Mouse (Mus musculus) limb, embryonic 12.5 days (tissue): ENCODE data around the gene Raet1e. TPM values are rescaled to one million over a fixed set of nuclear protein-coding genes. Genes with fewer than 3 reads are reported as not detected.
A peak's percentile ranks its signal among the peaks of the same experiment; 100 is the strongest.
"Not testable (repeated sequence)": the region's sequence is repeated elsewhere in the genome, so short reads cannot be mapped to it uniquely, and the experiment has no call there.

Experiments
- ATAC-seq: fragments of 200-750 bp; cut with Nextera tagmentation; 2 replicates; pipeline ENCODE4 v1.8.0; 2017; ENCODE audit warnings: low read depth, moderate TSS enrichment; ENCODE audit not compliant: insufficient number of reproducible peaks, insufficient read depth, low FRiP score, low TSS enrichment
- H3K27ac ChIP-seq: fragments of 300-500 bp; sonication (generic); 2 replicates; pipeline ENCODE4 v1.5.1; 2016; ENCODE audit warnings: mild to moderate bottlenecking, moderate library complexity
- H3K27me3 ChIP-seq: fragments of 300-500 bp; sonication (generic); 2 replicates; pipeline ENCODE4 v1.6.1; 2016; ENCODE audit warnings: mild to moderate bottlenecking, moderate library complexity
- H3K36me3 ChIP-seq: fragments of 300-500 bp; sonication (generic); 2 replicates; pipeline ENCODE4 v1.6.1; 2016; ENCODE audit warnings: mild to moderate bottlenecking, moderate library complexity
- H3K4me1 ChIP-seq: fragments of 300-500 bp; sonication (generic); replicated peaks from 2 replicates; pipeline ENCODE4 v1.6.1; 2016
- H3K4me2 ChIP-seq: fragments of 300-500 bp; sonication (generic); 2 replicates; pipeline ENCODE4 v1.6.1; 2016; ENCODE audit warnings: mild to moderate bottlenecking, moderate library complexity
- H3K4me3 ChIP-seq: fragments of 300-500 bp; sonication (generic); replicated peaks from 2 replicates; pipeline ENCODE4 v1.5.1; 2016; ENCODE audit warnings: mild to moderate bottlenecking
- H3K9ac ChIP-seq: fragments of 300-500 bp; sonication (generic); replicated peaks from 2 replicates; pipeline ENCODE4 v1.6.1; 2016; ENCODE audit warnings: mild to moderate bottlenecking, moderate library complexity
- H3K9me3 ChIP-seq: fragments of 300-500 bp; sonication (generic); 2 replicates; pipeline ENCODE4 v1.6.1; 2016; ENCODE audit warnings: mild to moderate bottlenecking, moderate library complexity
- WGBS: fragments of 180-500 bp; shearing (Covaris S2); methylation state at CpG from one replicate; pipeline ENCODE4 v1.1.7; 2016; 5-methylcytosine and 5-hydroxymethylcytosine counted together
- polyA plus RNA-seq: library from polyadenylated mRNA; unstranded; fragments of >200 nt; fragmentation: Nextera tagmentation; extraction: Ambion mirVana; gene quantifications from 2 replicates; pipeline ENCODE4 v1.2.1, GENCODE M21; 2016

The Raet1e gene
- polyA plus RNA-seq, 1 experiment from 2014 or later, result 14.1 TPM

- H3K9ac ChIP-seq, H3K9me3 ChIP-seq, H3K4me1 ChIP-seq, H3K4me3 ChIP-seq, H3K27me3 ChIP-seq, H3K27ac ChIP-seq, H3K36me3 ChIP-seq, H3K4me2 ChIP-seq: not testable (repeated sequence)
- 5% methylated on average over 9 of the region's 11 CpGs for WGBS
- ATAC-seq, result peak; percentile 68; the same call in 1 of the 2 replicates
Observed at GRCm38 (mm10) chr10:22212012-22212696, 53.8 kb downstream of the Raet1e start.

- H3K4me1 ChIP-seq, H3K9ac ChIP-seq, H3K36me3 ChIP-seq, H3K27me3 ChIP-seq, H3K27ac ChIP-seq, H3K4me2 ChIP-seq, H3K4me3 ChIP-seq, H3K9me3 ChIP-seq: not testable (repeated sequence)
- no CpG with 5 or more reads among the region's 7 CpGs for WGBS
- ATAC-seq, result peak; percentile 56; the same call in 1 of the 2 replicates
Observed at GRCm38 (mm10) chr10:22223474-22224349, 65.3 kb downstream of the Raet1e start.

GRCm38 (mm10) chr10:22265060-22265459 is 106.7 kb downstream of the Raet1e start:
- no peaks in the 10 kb centered on the region for H3K27me3 ChIP-seq
- H3K27ac ChIP-seq, result no peak overlapping the region
- no peak overlapping the region for H3K9ac ChIP-seq
- no peak overlapping the region for H3K4me2 ChIP-seq
- no peak for ATAC-seq
- no peaks in the 10 kb centered on the region for H3K4me1 ChIP-seq
- peaks cover 26% of the 10 kb centered on the region for H3K9me3 ChIP-seq
- no peak overlapping the region for H3K4me3 ChIP-seq
- H3K36me3 ChIP-seq, result no peaks in the 10 kb centered on the region
- 91% methylated on average over 8 of the region's 8 CpGs for WGBS

- not testable (repeated sequence) for H3K9ac ChIP-seq, H3K36me3 ChIP-seq, H3K4me1 ChIP-seq, H3K27ac ChIP-seq, ATAC-seq, H3K4me3 ChIP-seq, H3K4me2 ChIP-seq
- WGBS, result 48% methylated on average over 7 of the region's 8 CpGs
- Histone ChIP-seq H3K27me3 (peaks cover 21% of the 10 kb centered on the region), H3K9me3 (peaks cover 10% of the 10 kb centered on the region; the same call in 1 of the 2 replicates)
Observed at GRCm38 (mm10) chr10:22270879-22271786, 112.8 kb downstream of the Raet1e start.

GRCm38 (mm10) chr10:22272914-22273683 is 114.7 kb downstream of the Raet1e start:
- WGBS, result 3% methylated on average over 37 of the region's 37 CpGs
- Histone ChIP-seq H3K4me3 (peak overlapping the region; percentile 49), H3K4me2 (peak overlapping the region; percentile 88), H3K27me3 (peaks cover 21% of the 10 kb centered on the region), H3K9ac (peak overlapping the region; percentile 37)
- H3K27ac ChIP-seq, H3K9me3 ChIP-seq, H3K36me3 ChIP-seq, H3K4me1 ChIP-seq: not testable (repeated sequence)
- peak; percentile 59; the same call in 1 of the 2 replicates for ATAC-seq

GRCm38 (mm10) chr10:22273684-22274305 is 115.4 kb downstream of the Raet1e start:
- Histone ChIP-seq H3K36me3 (no peaks in the 10 kb centered on the region), H3K9me3 (no peaks in the 10 kb centered on the region), H3K4me2 (peak overlapping the region; percentile 88), H3K4me1 (peaks cover 3% of the 10 kb centered on the region; the same call in 1 of the 2 replicates), H3K27me3 (peaks cover 21% of the 10 kb centered on the region), H3K4me3 (peak overlapping the region; percentile 49), H3K27ac (no peak overlapping the region), H3K9ac (peak overlapping the region; percentile 37)
- 0 out of 2 replicates have a peak, but pooled peaks have one; percentile 47 for ATAC-seq
- WGBS, result under 1% methylated on average over 41 of the region's 41 CpGs

GRCm38 (mm10) chr10:22274445-22275057 is 116.2 kb downstream of the Raet1e start:
- H3K9ac ChIP-seq, result 0 out of 2 replicates have a peak overlapping the region, but pooled peaks have one; percentile 37

GRCm38 (mm10) chr10:22278468-22278867 is 120.1 kb downstream of the Raet1e start:
- H3K4me2 ChIP-seq, H3K36me3 ChIP-seq, H3K4me3 ChIP-seq, H3K27ac ChIP-seq, H3K9ac ChIP-seq, H3K4me1 ChIP-seq, ATAC-seq, H3K9me3 ChIP-seq: not testable (repeated sequence)
- WGBS, result 89% methylated on average over 2 of the region's 2 CpGs
- H3K27me3 ChIP-seq, result peaks cover 27% of the 10 kb centered on the region

More at GRCm38 (mm10) chr10:22274445-22275057, 116.2 kb downstream of the Raet1e start:
- Histone ChIP-seq H3K27ac (no peak overlapping the region), H3K4me2 (peak overlapping the region; percentile 88), H3K9me3 (no peaks in the 10 kb centered on the region), H3K36me3 (no peaks in the 10 kb centered on the region), H3K4me3 (peak overlapping the region; percentile 49), H3K4me1 (peaks cover 3% of the 10 kb centered on the region; the same call in 1 of the 2 replicates), H3K27me3 (peaks cover 21% of the 10 kb centered on the region)
- 4% methylated on average over 19 of the region's 19 CpGs for WGBS
- ATAC-seq, result peak; percentile 42; the same call in 1 of the 2 replicates

- Histone ChIP-seq H3K4me3 (no peak overlapping the region), H3K9ac (no peak overlapping the region), H3K36me3 (no peaks in the 10 kb centered on the region), H3K4me2 (no peak overlapping the region), H3K27ac (no peak overlapping the region), H3K27me3 (peaks cover 18% of the 10 kb centered on the region), H3K4me1 (no peaks in the 10 kb centered on the region), H3K9me3 (no peaks in the 10 kb centered on the region)
- 40% methylated on average over 6 of the region's 6 CpGs for WGBS
- ATAC-seq, result no peak
Observed at GRCm38 (mm10) chr10:22282816-22283215, 124.4 kb downstream of the Raet1e start.
